Mouse (Mus musculus) hindbrain, embryonic 12.5 days (tissue): ENCODE results near the gene Slc25a39. TPM values are rescaled to one million over a fixed set of nuclear protein-coding genes. Genes with fewer than 3 reads are reported as not detected.

Experiments
- ATAC-seq: fragments of 200-750 bp; cut with Nextera tagmentation; 2 replicates; pipeline ENCODE4 v1.8.0; 2017; ENCODE audit warnings: moderate TSS enrichment; ENCODE audit not compliant: low FRiP score
- H3K27ac ChIP-seq: fragments of 300-500 bp; sonication (generic); 2 replicates; pipeline ENCODE4 v1.5.1; 2016; ENCODE audit warnings: mild to moderate bottlenecking
- H3K27me3 ChIP-seq: fragments of 300-500 bp; sonication (generic); 2 replicates; pipeline ENCODE4 v1.6.1; 2016; ENCODE audit warnings: mild to moderate bottlenecking
- H3K36me3 ChIP-seq: fragments of 300-500 bp; sonication (generic); 2 replicates; pipeline ENCODE4 v1.6.1; 2016; ENCODE audit warnings: mild to moderate bottlenecking
- H3K4me1 ChIP-seq: fragments of 300-500 bp; sonication (generic); 2 replicates; pipeline ENCODE4 v1.6.1; 2016
- H3K4me2 ChIP-seq: fragments of 300-500 bp; sonication (generic); replicated peaks from 2 replicates; pipeline ENCODE4 v1.6.1; 2016; ENCODE audit warnings: mild to moderate bottlenecking
- H3K4me3 ChIP-seq: fragments of 300-500 bp; sonication (generic); 2 replicates; pipeline ENCODE4 v1.5.1; 2016; ENCODE audit warnings: mild to moderate bottlenecking
- H3K9ac ChIP-seq: fragments of 300-500 bp; sonication (generic); 2 replicates; pipeline ENCODE4 v1.6.1; 2016; ENCODE audit warnings: mild to moderate bottlenecking, moderate library complexity
- H3K9me3 ChIP-seq: fragments of 300-500 bp; sonication (generic); replicated peaks from 2 replicates; pipeline ENCODE4 v1.6.1; 2016; ENCODE audit warnings: mild to moderate bottlenecking
- WGBS: fragments of 180-500 bp; shearing (Covaris S2); methylation state at CpG from one replicate; pipeline ENCODE4 v1.1.7; 2016; 5-methylcytosine and 5-hydroxymethylcytosine counted together
- polyA plus RNA-seq: library from polyadenylated mRNA; unstranded; fragments of >200 nt; fragmentation: Nextera tagmentation; extraction: Ambion mirVana; gene quantifications from 2 replicates; pipeline ENCODE4 v1.2.1, GENCODE M21; 2016

Slc25a39 gene
- 148 and 157 TPM in 2 replicates for polyA plus RNA-seq

- peaks cover 14% of the 10 kb centered on the region for H3K36me3 ChIP-seq
- H3K4me3 ChIP-seq, result peak within 1 kb of the TSS; percentile 58
- H3K4me1 ChIP-seq, result peaks cover 35% of the 10 kb centered on the region
- peak within 1 kb of the TSS; percentile 88 for H3K27ac ChIP-seq
- peak within 1 kb of the TSS; percentile 77 for H3K9ac ChIP-seq
- WGBS, result 1% methylated on average over 19 of the region's 19 CpGs
- no peak for ATAC-seq
- no peaks in the 10 kb centered on the region for H3K27me3 ChIP-seq
- peak within 1 kb of the TSS; percentile 69 for H3K4me2 ChIP-seq
- no peaks in the 10 kb centered on the region for H3K9me3 ChIP-seq
These were observed at the start of gene Slc25a39 for GRCm38 (mm10) chr11:102407834-102408215. Gene Slc25a39, minus strand, starts transcription at chr11:102407946.

DNA sequence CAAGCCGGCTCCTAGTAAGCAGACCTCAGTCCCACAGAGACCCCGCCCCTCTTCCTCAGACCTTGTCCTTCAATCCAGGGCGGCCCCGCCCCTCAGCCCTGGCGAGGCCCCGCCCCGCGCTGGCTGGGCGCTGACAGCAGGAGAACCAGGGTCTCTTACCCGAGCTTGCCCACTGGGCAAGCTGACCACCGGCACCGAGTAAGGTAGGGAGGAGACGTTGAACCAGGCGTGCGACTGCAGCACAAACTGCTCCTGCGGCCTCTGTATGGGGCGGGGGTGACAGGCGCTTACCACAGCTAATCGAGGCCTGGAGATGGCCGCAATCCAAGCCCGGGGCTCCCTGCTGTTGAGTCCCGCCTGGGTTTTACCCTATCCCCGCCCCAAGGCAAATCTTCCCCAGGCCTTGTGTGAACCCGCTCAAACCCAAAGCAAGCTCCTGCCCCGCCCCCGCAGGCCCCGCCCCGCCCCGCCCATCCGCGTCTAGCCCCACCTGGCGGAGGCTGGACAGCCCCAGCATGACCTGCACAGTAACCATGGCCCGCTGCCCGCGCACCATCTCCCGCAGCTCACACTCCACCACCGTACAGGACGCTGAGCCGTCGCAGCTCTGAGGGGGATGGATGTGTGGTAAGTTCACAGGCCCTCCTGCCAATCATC, 48.1 kb upstream of the Slc25a39 start:
- WGBS, result under 1% methylated on average over 40 of the region's 40 CpGs
- H3K4me2 ChIP-seq, result peak overlapping the region; percentile 91

GRCm38 (mm10) chr11:102453131-102453530, 45.4 kb upstream of the Slc25a39 start:
- Histone ChIP-seq H3K9ac (no peak overlapping the region), H3K27me3 (peaks cover 44% of the 10 kb centered on the region), H3K4me3 (no peak overlapping the region), H3K4me1 (peaks cover 27% of the 10 kb centered on the region), H3K4me2 (no peak overlapping the region), H3K27ac (no peak overlapping the region), H3K36me3 (no peaks in the 10 kb centered on the region), H3K9me3 (no peaks in the 10 kb centered on the region)
- no peak for ATAC-seq
- 17% methylated on average over 10 of the region's 10 CpGs for WGBS

More for the DNA sequence above, 48.1 kb upstream of the Slc25a39 start:
- Histone ChIP-seq H3K27ac (peak overlapping the region; percentile 61; the same call in 1 of the 2 replicates), H3K4me1 (peaks cover 20% of the 10 kb centered on the region), H3K27me3 (peaks cover 22% of the 10 kb centered on the region), H3K36me3 (no peaks in the 10 kb centered on the region), H3K9me3 (no peaks in the 10 kb centered on the region), H3K9ac (peak overlapping the region; percentile 60), H3K4me3 (peak overlapping the region; percentile 48)
- peak; percentile 88 for ATAC-seq

- Histone ChIP-seq H3K36me3 (no peaks in the 10 kb centered on the region), H3K4me2 (no peak overlapping the region), H3K27ac (no peak overlapping the region), H3K4me1 (peaks cover 40% of the 10 kb centered on the region), H3K27me3 (peaks cover 35% of the 10 kb centered on the region), H3K9ac (no peak overlapping the region), H3K9me3 (no peaks in the 10 kb centered on the region), H3K4me3 (no peak overlapping the region)
- ATAC-seq, result no peak
- 50% methylated on average over 17 of the region's 17 CpGs for WGBS
These were observed 41.6 kb upstream of the Slc25a39 start for GRCm38 (mm10) chr11:102449043-102450008.

GRCm38 (mm10) chr11:102448327-102448726, 40.6 kb upstream of the Slc25a39 start:
- no peak overlapping the region for H3K4me3 ChIP-seq
- WGBS, result 13% methylated on average over 8 of the region's 8 CpGs
- no peak for ATAC-seq

DNA sequence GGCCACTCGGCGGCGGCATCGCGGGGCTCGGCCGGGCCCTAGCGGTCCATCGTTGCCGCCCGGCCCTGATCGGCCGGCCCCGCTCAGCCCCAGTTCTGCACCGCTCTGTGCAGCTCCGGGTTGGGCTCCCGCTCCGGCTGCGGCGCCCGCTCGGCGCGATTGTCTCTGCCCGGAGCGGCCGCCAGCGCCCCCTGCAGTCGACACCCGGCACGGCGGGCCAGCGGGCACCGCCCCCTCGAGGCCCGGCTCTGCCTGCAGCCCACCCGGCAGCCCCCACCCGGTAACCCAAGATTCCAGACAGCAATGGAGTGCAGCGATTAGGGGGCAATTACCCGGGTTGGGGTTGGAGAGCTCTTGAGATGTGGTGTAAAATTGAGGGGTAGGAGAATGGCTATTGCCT, 39.8 kb upstream of the Slc25a39 start, which contains the start of gene Fam171a2:
Gene Fam171a2, minus strand, starts transcription at position 186 of the 400 bp plus-strand sequence.
- WGBS, result under 1% methylated on average over 40 of the region's 40 CpGs
- Histone ChIP-seq H3K27ac (peak within 1 kb of the TSS; percentile 95), H3K4me1 (peaks cover 42% of the 10 kb centered on the region), H3K4me2 (peak within 1 kb of the TSS; percentile 80), H3K36me3 (peaks cover 11% of the 10 kb centered on the region), H3K9ac (peak within 1 kb of the TSS; percentile 100), H3K9me3 (no peaks in the 10 kb centered on the region), H3K4me3 (peak within 1 kb of the TSS; percentile 86), H3K27me3 (peaks cover 28% of the 10 kb centered on the region)
- peak; percentile 78 for ATAC-seq

More at GRCm38 (mm10) chr11:102448327-102448726, 40.6 kb upstream of the Slc25a39 start:
- Histone ChIP-seq H3K9me3 (no peaks in the 10 kb centered on the region), H3K36me3 (peaks cover 5% of the 10 kb centered on the region; the same call in 1 of the 2 replicates), H3K27ac (no peak overlapping the region), H3K4me2 (no peak overlapping the region), H3K9ac (no peak overlapping the region), H3K27me3 (peaks cover 34% of the 10 kb centered on the region), H3K4me1 (peaks cover 46% of the 10 kb centered on the region)

- Histone ChIP-seq H3K27ac (peak overlapping the region; percentile 95), H3K4me3 (peak overlapping the region; percentile 86), H3K36me3 (peaks cover 17% of the 10 kb centered on the region), H3K4me2 (peak overlapping the region; percentile 80), H3K9ac (peak overlapping the region; percentile 100), H3K27me3 (peaks cover 28% of the 10 kb centered on the region), H3K9me3 (no peaks in the 10 kb centered on the region), H3K4me1 (peaks cover 42% of the 10 kb centered on the region)
- peak; percentile 67 for ATAC-seq
- WGBS, result under 1% methylated on average over 41 of the region's 49 CpGs
These were observed 39.1 kb upstream of the Slc25a39 start for GRCm38 (mm10) chr11:102446581-102447461.

- Histone ChIP-seq H3K4me2 (peak overlapping the region; percentile 80), H3K36me3 (peaks cover 26% of the 10 kb centered on the region), H3K9ac (peak overlapping the region; percentile 100), H3K4me1 (peaks cover 42% of the 10 kb centered on the region), H3K4me3 (peak overlapping the region; percentile 86), H3K9me3 (no peaks in the 10 kb centered on the region), H3K27me3 (peaks cover 31% of the 10 kb centered on the region), H3K27ac (peak overlapping the region; percentile 95)
- 12% methylated on average over 7 of the region's 7 CpGs for WGBS
- ATAC-seq, result peak; percentile 21
These were observed 38.2 kb upstream of the Slc25a39 start for GRCm38 (mm10) chr11:102445891-102446361.

GRCm38 (mm10) chr11:102445264-102445890, 37.6 kb upstream of the Slc25a39 start:
- Histone ChIP-seq H3K27me3 (peaks cover 30% of the 10 kb centered on the region), H3K36me3 (peaks cover 32% of the 10 kb centered on the region), H3K27ac (peak overlapping the region; percentile 95), H3K4me2 (peak overlapping the region; percentile 80), H3K4me1 (peaks cover 42% of the 10 kb centered on the region), H3K9ac (peak overlapping the region; percentile 100), H3K4me3 (peak overlapping the region; percentile 86), H3K9me3 (no peaks in the 10 kb centered on the region)
- WGBS, result 18% methylated on average over 10 of the region's 10 CpGs
- no peak for ATAC-seq

DNA sequence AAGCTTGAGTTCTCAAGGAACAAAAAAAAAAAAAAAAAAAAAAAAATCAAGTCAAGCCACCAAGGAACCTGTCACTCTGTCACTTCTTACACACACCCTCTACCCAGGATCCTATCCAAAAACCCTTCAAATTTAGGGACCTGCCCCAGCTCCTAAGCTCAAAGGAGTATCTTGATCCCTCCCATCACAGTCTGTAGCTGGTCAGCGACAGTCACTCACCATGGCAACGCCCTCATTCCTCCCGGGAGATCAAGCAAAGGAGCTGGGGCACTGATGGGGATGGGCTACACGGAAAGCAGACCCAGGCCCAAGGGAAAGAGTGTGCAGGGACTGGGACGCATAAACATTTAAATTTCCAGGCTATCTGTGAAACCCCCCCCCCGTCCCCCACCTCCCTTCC, 37.0 kb upstream of the Slc25a39 start:
- H3K36me3 ChIP-seq, result peaks cover 38% of the 10 kb centered on the region
- peaks cover 42% of the 10 kb centered on the region for H3K4me1 ChIP-seq
- no peaks in the 10 kb centered on the region for H3K9me3 ChIP-seq
- peaks cover 27% of the 10 kb centered on the region for H3K27me3 ChIP-seq
- no peak for ATAC-seq
- 4% methylated on average over 6 of the region's 6 CpGs for WGBS
- peak overlapping the region; percentile 95 for H3K27ac ChIP-seq
- peak overlapping the region; percentile 100 for H3K9ac ChIP-seq
- H3K4me2 ChIP-seq, result peak overlapping the region; percentile 80
- peak overlapping the region; percentile 86 for H3K4me3 ChIP-seq

GRCm38 (mm10) chr11:102444321-102444720, 36.6 kb upstream of the Slc25a39 start:
- Histone ChIP-seq H3K4me1 (peaks cover 42% of the 10 kb centered on the region), H3K4me3 (no peak overlapping the region), H3K9ac (no peak overlapping the region)

More at GRCm38 (mm10) chr11:102444321-102444720, 36.6 kb upstream of the Slc25a39 start:
- no peak overlapping the region for H3K27ac ChIP-seq
- peaks cover 26% of the 10 kb centered on the region for H3K27me3 ChIP-seq
- H3K4me2 ChIP-seq, result no peak overlapping the region; the same call in 1 of the 2 replicates
- 76% methylated on average over 3 of the region's 3 CpGs for WGBS
- no peak for ATAC-seq
- no peaks in the 10 kb centered on the region for H3K9me3 ChIP-seq
- H3K36me3 ChIP-seq, result peaks cover 42% of the 10 kb centered on the region
